14 mouse cellular contexts compared by ENCODE assay signal in the genomic region with DNA sequence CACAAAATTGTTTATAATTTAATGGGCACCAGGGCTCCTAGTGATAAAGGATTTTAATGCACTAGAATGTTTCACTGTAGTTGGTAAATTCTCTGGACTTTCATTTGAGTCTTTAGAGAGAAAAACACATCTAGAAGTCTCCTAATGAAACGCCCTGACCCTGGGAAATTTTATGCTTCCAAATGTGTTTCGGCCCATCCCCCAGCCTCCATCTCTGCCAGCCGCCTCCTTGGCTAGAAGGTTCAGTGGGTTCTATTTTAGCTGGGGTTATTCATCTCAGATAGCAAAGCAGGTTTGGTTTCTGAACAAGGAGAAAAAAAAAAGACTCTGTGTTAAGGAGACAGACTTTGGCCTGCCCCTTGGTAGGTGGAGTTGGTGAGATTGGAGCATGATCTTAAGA.
DNase-seq lines count a peak whose midpoint lies in the region; TF ChIP-seq lines count a peak whose summit lies in the region.
"Had no signal": no experiment of that assay in that cellular context is flagged by ENCODE, and none has a peak within 500 bp of the region (broad histone marks: within the 10 kb centered on the region; RNA-seq: fewer than 3 reads in every experiment).

No protein-coding gene starts in this region.

- H3K4me1 ChIP-seq in kidney, adult 2 months (ENCODE audit: control insufficient read depth, insufficient read depth, low read length) = peaks cover 10% of the 10 kb centered on the region; the same call in 1 of the 2 replicates

- TF ChIP-seq POLR2A in kidney, adult 2 months (IDR thresholded peaks at IDR 0.05; ENCODE audit: low read depth, low read length) = no peak

- peak; percentile 73 for DNase-seq in gastrocnemius, adult 18-20 months (ENCODE audit: low spot score)
- no peak for DNase-seq in gastrocnemius, postnatal 4 days (ENCODE audit: low spot score in 2 of 2)
- peak; percentile 13 for DNase-seq in right cerebral cortex, postnatal 4 days
- DNase-seq in right cerebral cortex, postnatal 14 days = no peak
- peak; percentile 59 for DNase-seq in kidney, adult 2 months
- DNase-seq in spleen, adult 12 weeks (ENCODE audit: low spot score) = no peak
- no peak for DNase-seq in left cerebral cortex, postnatal 14 days (ENCODE audit: low spot score in 2 of 2)
- DNase-seq in adrenal gland, postnatal 4 days (ENCODE audit: low spot score in 2 of 2) = no peak
- DNase-seq: B cell, adult 2 months; lung, adult 18-20 months; thymus, adult 2 months had no signal

- WGBS in kidney, adult 2 months = 42% methylated on average over 3 of the region's 3 CpGs

- H3K4me3 ChIP-seq in kidney, adult 2 months (ENCODE audit: insufficient read depth, low read depth, low read length) = no peak overlapping the region
- H3K4me3 ChIP-seq: embryonic facial prominence, embryonic 13.5 days; layer of hippocampus, adult 2 months; megakaryocyte, embryonic 14.5 days had no signal

- intact Hi-C loops in left cerebral cortex, postnatal 14 days (cut with DNase I) = no loop called here

- H3K27ac ChIP-seq in kidney, adult 2 months (ENCODE audit: insufficient read depth, low read depth, low read length) = no peak overlapping the region
- H3K27ac ChIP-seq: embryonic facial prominence, embryonic 13.5 days; layer of hippocampus, adult 2 months had no signal

- H3K36me3 ChIP-seq in kidney, adult 2 months (ENCODE audit: control insufficient read depth, insufficient read depth, low read length) = no peaks in the 10 kb centered on the region
- H3K36me3 ChIP-seq: embryonic facial prominence, embryonic 13.5 days had no signal

- no peak for TF ChIP-seq CTCF in kidney, adult 2 months (conservative IDR thresholded peaks at IDR 0.05; ENCODE audit: insufficient read depth, insufficient read length, low read depth, low read length)

- no peaks in the 10 kb centered on the region for H3K27me3 ChIP-seq in kidney, adult 2 months (replicated peaks; ENCODE audit: control insufficient read depth, insufficient read depth, low read length)
- H3K27me3 ChIP-seq: embryonic facial prominence, embryonic 13.5 days had no signal

Comparison
In these comparisons a context has a peak if more than half of its experiments do, and no peak if none do; other contexts are left out.
1. DNase-seq: peak in gastrocnemius, adult 18-20 months (single experiment), right cerebral cortex, postnatal 4 days (single experiment) and kidney, adult 2 months (single experiment); none in gastrocnemius, postnatal 4 days (0 of 2), right cerebral cortex, postnatal 14 days (single experiment), spleen, adult 12 weeks (single experiment), left cerebral cortex, postnatal 14 days (0 of 2) and adrenal gland, postnatal 4 days (0 of 2).